Mouse (Mus musculus): Measurements from ENCODE around the gene Lrch4.

- TF ChIP-seq CTCF (IDR thresholded peaks at IDR 0.05; ENCODE audit: low read depth) (no peak), EP300 (IDR thresholded peaks at IDR 0.05; ENCODE audit: low read depth) (no peak)
These were observed 61.1 kb downstream of the Lrch4 start for GRCm38 (mm10) chr5:137689974-137690373.
